Mouse (Mus musculus) heart, adult 18-20 months (tissue): ENCODE data around the gene Slc29a3. TPM values are rescaled to one million over a fixed set of nuclear protein-coding genes. Genes with fewer than 3 reads are reported as not detected.
"Not testable (repeated sequence)": the region's sequence is repeated elsewhere in the genome, so short reads cannot be mapped to it uniquely, and the experiment has no call there.

ENCODE experiments used
- DNase-seq, 2 experiments: peaks; one replicate each; pipeline ENCODE4 v3.0.0; 2021 to 2022; ENCODE audit warnings: mixed read lengths in 1 of 2
- total RNA-seq, 2 experiments: library from RNA; stranded (reverse); gene quantifications; 2 replicates each; pipeline ENCODE4 v1.2.3; 2021

Slc29a3 gene
- total RNA-seq, 2 experiments from 2014 or later = 3.1 to 5.5 TPM

GRCm38 (mm10) chr10:60726896-60727295 lies 25.7 kb downstream of the Slc29a3 start:
- no peak for DNase-seq

- no peak for DNase-seq
These were observed 28.1 kb downstream of the Slc29a3 start for GRCm38 (mm10) chr10:60724496-60724895.

GRCm38 (mm10) chr10:60723345-60723744 lies 29.2 kb downstream of the Slc29a3 start:
- DNase-seq = no peak

- DNase-seq = no peak
These were observed 31.0 kb downstream of the Slc29a3 start for GRCm38 (mm10) chr10:60721640-60722039.

GRCm38 (mm10) chr10:60720461-60720860 lies 32.1 kb downstream of the Slc29a3 start:
- DNase-seq = no peak

GRCm38 (mm10) chr10:60718491-60718890 lies 34.1 kb downstream of the Slc29a3 start:
- DNase-seq = no peak

GRCm38 (mm10) chr10:60716449-60716848 lies 36.1 kb downstream of the Slc29a3 start:
- DNase-seq = no peak

GRCm38 (mm10) chr10:60712299-60712698 lies 40.3 kb downstream of the Slc29a3 start:
- not testable (repeated sequence) for DNase-seq

- DNase-seq = no peak
These were observed 43.8 kb downstream of the Slc29a3 start for GRCm38 (mm10) chr10:60708837-60709236.

GRCm38 (mm10) chr10:60706268-60706667 lies 46.3 kb downstream of the Slc29a3 start:
- DNase-seq = no peak

GRCm38 (mm10) chr10:60705134-60705533 lies 47.5 kb downstream of the Slc29a3 start:
- no peak for DNase-seq

- no peak for DNase-seq
These were observed 54.8 kb downstream of the Slc29a3 start for GRCm38 (mm10) chr10:60697775-60698174.

GRCm38 (mm10) chr10:60696975-60697374 lies 55.6 kb downstream of the Slc29a3 start:
- peak; percentile 52 to 83 for DNase-seq

GRCm38 (mm10) chr10:60696390-60696789 lies 56.2 kb downstream of the Slc29a3 start, which contains the start of gene Cdh23:
Cdh23 (minus strand) TSS chr10:60696490.
- DNase-seq = no peak

- DNase-seq = no peak
These were observed 60.8 kb downstream of the Slc29a3 start for GRCm38 (mm10) chr10:60691671-60692390.

- DNase-seq = peak; percentile 36 to 39
These were observed 61.6 kb downstream of the Slc29a3 start for GRCm38 (mm10) chr10:60690960-60691359.

GRCm38 (mm10) chr10:60689396-60689795 lies 63.2 kb downstream of the Slc29a3 start:
- DNase-seq = no peak

GRCm38 (mm10) chr10:60687011-60687776 lies 65.4 kb downstream of the Slc29a3 start:
- peak; percentile 66 to 77 for DNase-seq

GRCm38 (mm10) chr10:60686641-60686975 lies 66.0 kb downstream of the Slc29a3 start:
- peak in 1 of 2 experiments; percentile 17 for DNase-seq

- no peak for DNase-seq
These were observed 66.6 kb downstream of the Slc29a3 start for GRCm38 (mm10) chr10:60685764-60686640.

- no peak for DNase-seq
These were observed 73.7 kb downstream of the Slc29a3 start for GRCm38 (mm10) chr10:60678926-60679325.

- no peak for DNase-seq
These were observed 75.3 kb downstream of the Slc29a3 start for GRCm38 (mm10) chr10:60677319-60677718.
